Comparison of ENCODE assay signal across 14 mouse cellular contexts in the genomic region with DNA sequence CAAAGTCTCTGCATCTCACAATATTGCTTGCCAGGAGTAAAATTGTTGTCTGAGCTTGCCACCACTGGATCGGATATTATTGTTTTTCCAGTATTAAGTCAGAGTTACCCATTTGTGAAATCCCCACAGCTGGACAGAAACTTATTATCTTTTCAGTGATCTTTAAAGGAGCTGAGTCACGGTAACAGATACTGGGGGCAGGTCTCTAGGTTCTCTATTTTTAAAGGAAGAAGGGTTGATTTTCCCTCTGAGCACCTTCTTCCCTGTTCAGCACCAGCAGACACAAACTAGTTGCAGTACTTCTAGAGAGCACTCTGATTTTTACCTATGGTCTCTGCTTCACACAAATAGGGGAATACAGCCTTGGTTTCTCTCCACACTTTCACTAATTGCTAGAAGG. TPM values are rescaled to one million over a fixed set of nuclear protein-coding genes. Genes with fewer than 3 reads are reported as not detected.
"Had no signal": no experiment of that assay in that cellular context is flagged by ENCODE, and none has a peak within 500 bp of the region (broad histone marks: within the 10 kb centered on the region; RNA-seq: fewer than 3 reads in every experiment).

No protein-coding gene starts in this region.

RNA-seq across cellular contexts. Expression of gene Gm20767, which starts 33.0 kb away (rescaled TPM):
- total RNA-seq: neutrophil, adult 5-6 weeks had no signal
- polyA plus RNA-seq: neural tube, embryonic 13.5 days; neural tube, embryonic 14.5 days; neural tube, embryonic 15.5 days; small intestine, adult 2 months; spleen, adult 2 months; stomach, embryonic 14.5 days; stomach, embryonic 15.5 days; stomach, embryonic 16.5 days; stomach, postnatal 0 days; testis, adult 2 months; thymus, adult 2 months; thymus, postnatal 0 days; urinary bladder, adult 2 months had no signal

RNA-seq across cellular contexts. Expression of gene Gm21188, which starts 55.0 kb away (rescaled TPM):
- polyA plus RNA-seq: neural tube, embryonic 14.5 days; neural tube, embryonic 15.5 days; stomach, embryonic 14.5 days; stomach, postnatal 0 days had no signal
